Mouse (Mus musculus) ES-Bruce4 (cell line): ENCODE measurements around the gene Mreg. TPM values are rescaled to one million over a fixed set of nuclear protein-coding genes. Genes with fewer than 3 reads are reported as not detected.

Experiments used
- H3K27ac ChIP-seq: 2 replicates; pipeline ENCODE4 v1.5.1; 2012; ENCODE audit warnings: low read length, inconsistent platforms; ENCODE audit not compliant: insufficient read depth
- H3K27me3 ChIP-seq: 2 replicates; pipeline ENCODE4 v1.6.1; 2012; ENCODE audit warnings: mild to moderate bottlenecking, low read length, inconsistent platforms; ENCODE audit not compliant: control insufficient read depth, poor library complexity, insufficient read depth, severe bottlenecking
- H3K36me3 ChIP-seq: 2 replicates; pipeline ENCODE4 v1.6.1; 2012; ENCODE audit warnings: inconsistent platforms, mild to moderate bottlenecking, low read length, moderate library complexity; ENCODE audit not compliant: control insufficient read depth, poor library complexity, insufficient read depth, severe bottlenecking
- H3K4me1 ChIP-seq: one replicate; pipeline ENCODE4 v1.8.1; 2011; ENCODE audit warnings: low read length; ENCODE audit not compliant: control insufficient read depth, insufficient read depth
- H3K4me3 ChIP-seq: 2 replicates; pipeline ENCODE4 v1.5.1; 2011; ENCODE audit warnings: low read depth, mild to moderate bottlenecking, low read length
- H3K9ac ChIP-seq: 2 replicates; pipeline ENCODE4 v1.6.1; 2012; ENCODE audit warnings: low read depth, mild to moderate bottlenecking, inconsistent platforms; ENCODE audit not compliant: poor library complexity, severe bottlenecking
- H3K9me3 ChIP-seq: replicated peaks from 2 replicates; pipeline ENCODE4 v1.6.1; 2012; ENCODE audit warnings: mild to moderate bottlenecking, low read length, inconsistent platforms; ENCODE audit not compliant: control insufficient read depth, poor library complexity, insufficient read depth, severe bottlenecking
- CTCF ChIP-seq: IDR thresholded peaks from one replicate; pipeline ENCODE4 v1.8.1; 2011; ENCODE audit warnings: low read depth, low read length
- EP300 ChIP-seq: IDR thresholded peaks from 2 replicates; pipeline ENCODE4 v1.6.1; 2011; ENCODE audit warnings: low read depth, low read length; ENCODE audit not compliant: insufficient read depth
- POLR2A ChIP-seq: IDR thresholded peaks from one replicate; pipeline ENCODE4 v1.8.1; 2011; ENCODE audit warnings: low read length; ENCODE audit not compliant: insufficient read depth
- polyA plus RNA-seq: library from polyadenylated mRNA; stranded (reverse); fragments of >200 nt; gene quantifications from 2 replicates; pipeline ENCODE4 v1.2.4, GENCODE M21; 2011; ENCODE audit warnings: low read depth; ENCODE audit not compliant: missing spikeins, insufficient read depth, insufficient read length

The Mreg gene
- 90.7 and 95.8 TPM in 2 replicates for polyA plus RNA-seq

GRCm38 (mm10) chr1:72211701-72212699, at the start of gene Mreg:
Gene Mreg (minus strand): TSS chr1:72212307.
- H3K36me3 ChIP-seq: peaks cover 3% of the 10 kb centered on the region; the same call in 1 of the 2 replicates
- no peaks in the 10 kb centered on the region for H3K27me3 ChIP-seq
- H3K4me3 ChIP-seq: peak within 1 kb of the TSS; percentile 78
- peak within 1 kb of the TSS; percentile 79 for H3K27ac ChIP-seq
- peaks cover 10% of the 10 kb centered on the region for H3K4me1 ChIP-seq
- no peaks in the 10 kb centered on the region for H3K9me3 ChIP-seq
- H3K9ac ChIP-seq: peak within 1 kb of the TSS; percentile 91
- peak; percentile 80; the same call in 1 of the 2 replicates for TF ChIP-seq EP300
- TF ChIP-seq CTCF: peak; percentile 13
- TF ChIP-seq POLR2A: peak; percentile 15

GRCm38 (mm10) chr1:72256381-72257256, 44.5 kb upstream of the Mreg start:
- H3K36me3 ChIP-seq: peaks cover 3% of the 10 kb centered on the region; the same call in 1 of the 2 replicates
- H3K9ac ChIP-seq: no peak overlapping the region
- H3K4me3 ChIP-seq: no peak overlapping the region
- H3K4me1 ChIP-seq: peaks cover 2% of the 10 kb centered on the region
- H3K27me3 ChIP-seq: no peaks in the 10 kb centered on the region
- H3K27ac ChIP-seq: no peak overlapping the region
- no peaks in the 10 kb centered on the region for H3K9me3 ChIP-seq
- TF ChIP-seq POLR2A (no peak), EP300 (no peak), CTCF (no peak)

- peaks cover 2% of the 10 kb centered on the region for H3K4me1 ChIP-seq
- H3K27ac ChIP-seq: peak overlapping the region; percentile 29; the same call in 1 of the 2 replicates
- peak overlapping the region; percentile 57 for H3K9ac ChIP-seq
- H3K4me3 ChIP-seq: no peak overlapping the region
- TF ChIP-seq CTCF (no peak), EP300 (no peak), POLR2A (no peak)
- H3K9me3 ChIP-seq: no peaks in the 10 kb centered on the region
- H3K36me3 ChIP-seq: no peaks in the 10 kb centered on the region
- H3K27me3 ChIP-seq: no peaks in the 10 kb centered on the region
Observed at GRCm38 (mm10) chr1:72255854-72256175, 43.7 kb upstream of the Mreg start.

- TF ChIP-seq POLR2A (peak; percentile 99), CTCF (no peak)
- Histone ChIP-seq H3K4me1 (peaks cover 2% of the 10 kb centered on the region), H3K9ac (peak overlapping the region; percentile 57), H3K36me3 (no peaks in the 10 kb centered on the region), H3K27me3 (no peaks in the 10 kb centered on the region), H3K9me3 (no peaks in the 10 kb centered on the region), H3K27ac (peak overlapping the region; percentile 29; the same call in 1 of the 2 replicates), H3K4me3 (peak overlapping the region; percentile 43)
Observed at GRCm38 (mm10) chr1:72255062-72255853, 43.2 kb upstream of the Mreg start.

- H3K27me3 ChIP-seq: no peaks in the 10 kb centered on the region
- peak overlapping the region; percentile 67 for H3K27ac ChIP-seq
- peak overlapping the region; percentile 29 for H3K9ac ChIP-seq
- TF ChIP-seq POLR2A (no peak), CTCF (no peak), EP300 (no peak)
- H3K36me3 ChIP-seq: no peaks in the 10 kb centered on the region; the same call in 1 of the 2 replicates
- H3K4me3 ChIP-seq: peak overlapping the region; percentile 56
- H3K9me3 ChIP-seq: no peaks in the 10 kb centered on the region
- peaks cover 2% of the 10 kb centered on the region for H3K4me1 ChIP-seq
Observed at GRCm38 (mm10) chr1:72254545-72255061, 42.5 kb upstream of the Mreg start.
